Mouse (Mus musculus) lung, embryonic 16.5 days (tissue): ENCODE data around the gene Rnf115. TPM values are rescaled to one million over a fixed set of nuclear protein-coding genes. Genes with fewer than 3 reads are reported as not detected.

Experiments
- ATAC-seq: fragments of 200-750 bp; cut with Nextera tagmentation; 2 replicates; pipeline ENCODE4 v1.8.0; 2017; ENCODE audit warnings: low read depth, mild to moderate bottlenecking, moderate library complexity
- H3K27ac ChIP-seq: fragments of 300-500 bp; sonication (generic); 2 replicates; pipeline ENCODE4 v1.5.1; 2014; ENCODE audit warnings: mild to moderate bottlenecking, control low read depth, low read length
- H3K27me3 ChIP-seq: fragments of 300-500 bp; sonication (generic); 2 replicates; pipeline ENCODE4 v1.6.1; 2014; ENCODE audit warnings: low read depth, low read length, mixed read lengths; ENCODE audit not compliant: control insufficient read depth, insufficient read depth
- H3K36me3 ChIP-seq: fragments of 300-500 bp; sonication (generic); 2 replicates; pipeline ENCODE4 v1.6.1; 2014; ENCODE audit warnings: low read length; ENCODE audit not compliant: control insufficient read depth, insufficient read depth
- H3K4me1 ChIP-seq: fragments of 300-500 bp; sonication (generic); replicated peaks from 2 replicates; pipeline ENCODE4 v1.6.1; 2014; ENCODE audit warnings: low read length, mixed read lengths; ENCODE audit not compliant: control insufficient read depth, insufficient read depth
- H3K4me2 ChIP-seq: fragments of 300-500 bp; sonication (generic); 2 replicates; pipeline ENCODE4 v1.6.1; 2014; ENCODE audit warnings: low read depth, low read length, control low read depth
- H3K4me3 ChIP-seq: fragments of 300-500 bp; sonication (generic); 2 replicates; pipeline ENCODE4 v1.5.1; 2014; ENCODE audit warnings: mild to moderate bottlenecking, low read length, control low read depth
- H3K9ac ChIP-seq: fragments of 300-500 bp; sonication (generic); 2 replicates; pipeline ENCODE4 v1.6.1; 2014; ENCODE audit warnings: low read length, control low read depth
- H3K9me3 ChIP-seq: fragments of 300-500 bp; sonication (generic); 2 replicates; pipeline ENCODE4 v1.6.1; 2016; ENCODE audit warnings: low read length; ENCODE audit not compliant: control insufficient read depth
- WGBS: fragments of 180-500 bp; shearing (Covaris S2); extraction: QIAGEN DNeasy Blood & Tissue Kit; methylation state at CpG from one replicate; pipeline ENCODE4 v1.1.7; 2014; 5-methylcytosine and 5-hydroxymethylcytosine counted together
- polyA plus RNA-seq: library from polyadenylated mRNA; unstranded; fragments of >200 nt; fragmentation: Nextera tagmentation; extraction: Ambion mirVana; gene quantifications from 2 replicates; pipeline ENCODE4 v1.2.1, GENCODE M21; 2015

The Rnf115 gene
- polyA plus RNA-seq, 1 experiment from 2014 or later = 47.8 TPM

GRCm38 (mm10) chr3:96746829-96747228, 19.4 kb downstream of the Rnf115 start:
- no peak overlapping the region for H3K9ac ChIP-seq
- no peaks in the 10 kb centered on the region for H3K4me1 ChIP-seq
- no peak for ATAC-seq
- no peaks in the 10 kb centered on the region for H3K36me3 ChIP-seq
- H3K27me3 ChIP-seq = no peaks in the 10 kb centered on the region
- no peaks in the 10 kb centered on the region for H3K9me3 ChIP-seq
- 44% methylated on average over 1 of the region's 1 CpGs for WGBS
- no peak overlapping the region for H3K27ac ChIP-seq
- no peak overlapping the region for H3K4me3 ChIP-seq
- H3K4me2 ChIP-seq = no peak overlapping the region

DNA sequence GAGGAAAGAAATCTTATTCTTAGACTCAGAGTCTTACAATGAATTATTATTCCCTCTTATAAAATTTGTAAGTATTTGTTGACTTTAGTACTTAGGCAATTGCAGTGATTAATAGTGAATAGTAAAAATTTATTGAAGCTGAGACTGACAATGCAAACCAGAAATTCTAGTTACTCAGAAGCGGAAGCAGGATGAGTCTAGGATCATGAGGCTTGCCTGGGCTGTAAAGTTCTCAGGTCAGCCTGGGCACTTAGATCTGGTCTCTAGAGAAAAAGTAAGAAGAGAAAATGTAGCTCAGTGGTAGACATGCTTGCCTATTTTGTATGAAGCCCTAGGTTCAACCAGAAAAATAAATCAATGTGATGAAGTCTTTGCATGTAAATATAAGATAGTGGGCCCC, 28.5 kb downstream of the Rnf115 start:
- Histone ChIP-seq H3K9me3 (no peaks in the 10 kb centered on the region), H3K4me1 (no peaks in the 10 kb centered on the region), H3K36me3 (no peaks in the 10 kb centered on the region), H3K9ac (no peak overlapping the region), H3K4me3 (no peak overlapping the region), H3K27me3 (no peaks in the 10 kb centered on the region), H3K27ac (no peak overlapping the region), H3K4me2 (no peak overlapping the region)
- ATAC-seq = no peak
- 89% methylated on average over 1 of the region's 1 CpGs for WGBS

DNA sequence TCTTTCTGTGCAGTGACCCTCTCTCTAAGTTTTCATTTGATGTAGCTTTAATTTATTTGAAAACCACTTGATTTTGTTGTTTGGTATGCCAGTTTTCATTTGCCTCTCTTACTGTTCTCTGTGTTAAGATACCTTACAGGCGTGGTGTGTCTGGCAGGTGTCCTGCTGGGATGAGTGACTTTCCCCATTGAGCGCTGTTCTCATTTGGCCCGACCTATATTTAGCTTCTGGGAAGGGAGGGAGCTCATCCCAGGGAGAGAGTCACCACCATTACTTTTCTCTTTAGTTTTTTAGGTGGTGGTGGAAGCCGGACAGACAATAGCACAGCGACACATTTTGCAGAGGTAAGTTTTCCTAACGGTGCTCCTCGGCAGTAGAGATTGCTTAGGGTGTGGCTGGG, 30.2 kb downstream of the Rnf115 start:
- H3K27ac ChIP-seq = no peak overlapping the region
- ATAC-seq = no peak
- no peaks in the 10 kb centered on the region for H3K36me3 ChIP-seq
- no peak overlapping the region for H3K4me3 ChIP-seq
- no peaks in the 10 kb centered on the region for H3K9me3 ChIP-seq
- no peaks in the 10 kb centered on the region for H3K4me1 ChIP-seq
- 67% methylated on average over 7 of the region's 7 CpGs for WGBS
- no peak overlapping the region for H3K9ac ChIP-seq
- no peak overlapping the region for H3K4me2 ChIP-seq
- no peaks in the 10 kb centered on the region for H3K27me3 ChIP-seq

DNA sequence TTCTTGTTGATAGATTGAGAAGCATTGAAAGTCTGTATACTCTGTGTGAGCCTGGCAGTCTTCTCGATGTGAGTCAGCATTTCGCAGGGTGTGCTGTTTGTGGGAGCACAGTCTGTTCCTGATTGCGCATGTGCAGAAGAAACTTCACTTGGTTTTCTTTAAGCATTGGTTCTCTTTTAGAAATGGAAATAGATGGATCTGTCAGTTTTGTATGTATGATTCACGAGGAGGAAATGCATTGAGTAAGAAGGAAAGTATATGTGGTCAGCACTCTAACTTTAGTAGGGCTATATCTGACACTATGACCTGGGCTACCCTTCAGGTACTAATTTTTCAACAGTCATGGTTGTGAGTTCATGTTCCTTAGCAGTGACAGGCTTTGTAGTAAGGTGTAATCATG, 32.2 kb downstream of the Rnf115 start:
- WGBS = 88% methylated on average over 4 of the region's 4 CpGs
- Histone ChIP-seq H3K27me3 (no peaks in the 10 kb centered on the region), H3K36me3 (no peaks in the 10 kb centered on the region), H3K9me3 (no peaks in the 10 kb centered on the region), H3K27ac (no peak overlapping the region), H3K9ac (no peak overlapping the region), H3K4me2 (no peak overlapping the region), H3K4me3 (no peak overlapping the region), H3K4me1 (no peaks in the 10 kb centered on the region)
- no peak for ATAC-seq

- Histone ChIP-seq H3K9ac (no peak overlapping the region), H3K36me3 (no peaks in the 10 kb centered on the region), H3K4me3 (no peak overlapping the region), H3K4me2 (no peak overlapping the region), H3K27me3 (no peaks in the 10 kb centered on the region), H3K4me1 (no peaks in the 10 kb centered on the region), H3K9me3 (no peaks in the 10 kb centered on the region), H3K27ac (no peak overlapping the region)
- WGBS = 83% methylated on average over 1 of the region's 1 CpGs
- no peak for ATAC-seq
These were observed 37.1 kb downstream of the Rnf115 start for GRCm38 (mm10) chr3:96764528-96764927.

DNA sequence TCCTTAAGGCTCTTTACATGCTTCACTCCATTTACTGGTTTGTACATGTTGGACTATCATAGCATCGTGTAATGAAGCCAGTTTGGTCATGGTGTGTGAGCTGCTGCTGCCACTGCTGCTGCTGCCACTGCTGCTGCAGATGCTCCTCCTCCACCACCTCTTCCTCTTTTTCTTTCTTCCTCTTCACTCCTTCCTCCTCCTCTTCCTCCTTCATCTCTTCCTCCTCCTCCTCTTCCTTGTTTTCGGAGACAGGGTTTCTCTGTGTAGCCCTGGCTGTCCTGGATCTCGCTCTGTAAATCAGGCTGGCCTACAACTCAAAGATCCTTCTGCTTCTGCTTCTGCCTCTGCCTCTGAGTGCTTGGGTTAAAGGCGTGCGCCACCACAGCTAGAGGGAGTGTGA, 42.5 kb downstream of the Rnf115 start:
- Histone ChIP-seq H3K27me3 (no peaks in the 10 kb centered on the region), H3K4me2 (no peak overlapping the region)

GRCm38 (mm10) chr3:96772949-96773348, 45.5 kb downstream of the Rnf115 start:
- no peak for ATAC-seq
- Histone ChIP-seq H3K4me3 (no peak overlapping the region), H3K27me3 (no peaks in the 10 kb centered on the region), H3K36me3 (0 out of 2 replicates have a peak, but pooled peaks cover 4% of the 10 kb centered on the region), H3K9me3 (no peaks in the 10 kb centered on the region), H3K9ac (no peak overlapping the region), H3K27ac (no peak overlapping the region), H3K4me1 (no peaks in the 10 kb centered on the region), H3K4me2 (no peak overlapping the region)
- WGBS = 31% methylated on average over 1 of the region's 1 CpGs

More for the DNA sequence above, 42.5 kb downstream of the Rnf115 start:
- WGBS = 87% methylated on average over 5 of the region's 5 CpGs
- H3K9ac ChIP-seq = no peak overlapping the region
- H3K27ac ChIP-seq = no peak overlapping the region
- H3K9me3 ChIP-seq = no peaks in the 10 kb centered on the region
- H3K36me3 ChIP-seq = no peaks in the 10 kb centered on the region
- no peak for ATAC-seq
- no peaks in the 10 kb centered on the region for H3K4me1 ChIP-seq
- H3K4me3 ChIP-seq = no peak overlapping the region

- WGBS = 39% methylated on average over 3 of the region's 3 CpGs
- H3K4me1 ChIP-seq = no peaks in the 10 kb centered on the region
- no peak overlapping the region for H3K4me3 ChIP-seq
- H3K9me3 ChIP-seq = no peaks in the 10 kb centered on the region
- no peaks in the 10 kb centered on the region for H3K27me3 ChIP-seq
- H3K4me2 ChIP-seq = no peak overlapping the region
- no peak for ATAC-seq
- 0 out of 2 replicates have a peak, but pooled peaks cover 4% of the 10 kb centered on the region for H3K36me3 ChIP-seq
- no peak overlapping the region for H3K27ac ChIP-seq
- no peak overlapping the region for H3K9ac ChIP-seq
These were observed 49.7 kb downstream of the Rnf115 start for GRCm38 (mm10) chr3:96777120-96777519.

- H3K36me3 ChIP-seq = 0 out of 2 replicates have a peak, but pooled peaks cover 4% of the 10 kb centered on the region
- WGBS = 62% methylated on average over 8 of the region's 8 CpGs
- H3K27ac ChIP-seq = no peak overlapping the region
- H3K27me3 ChIP-seq = no peaks in the 10 kb centered on the region
- ATAC-seq = no peak
- H3K9ac ChIP-seq = no peak overlapping the region
- no peak overlapping the region for H3K4me2 ChIP-seq
- H3K4me3 ChIP-seq = no peak overlapping the region
- no peaks in the 10 kb centered on the region for H3K9me3 ChIP-seq
- no peaks in the 10 kb centered on the region for H3K4me1 ChIP-seq
These were observed 54.8 kb downstream of the Rnf115 start for GRCm38 (mm10) chr3:96782236-96782635.

DNA sequence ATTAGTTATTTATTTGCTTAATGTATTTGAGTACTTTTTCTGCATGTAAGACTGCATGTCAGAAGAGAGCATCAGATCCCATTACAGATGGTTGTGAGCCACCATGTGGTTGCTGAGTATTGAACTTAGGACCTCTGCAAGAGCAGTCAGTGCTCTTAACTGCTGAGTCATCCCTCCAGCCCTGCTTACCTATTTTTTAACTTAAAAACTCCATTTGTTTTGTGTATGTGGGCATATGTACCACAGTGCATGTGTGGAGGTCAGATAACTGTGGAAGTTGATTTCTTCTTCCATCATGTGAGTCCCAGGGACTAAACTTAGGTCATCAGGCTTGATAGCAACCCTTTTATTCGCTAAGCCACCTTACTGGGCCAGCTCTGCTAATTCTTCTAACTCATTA, 60.3 kb downstream of the Rnf115 start:
- H3K4me2 ChIP-seq = no peak overlapping the region
- no peaks in the 10 kb centered on the region for H3K27me3 ChIP-seq
- H3K9ac ChIP-seq = no peak overlapping the region
- H3K27ac ChIP-seq = no peak overlapping the region
- ATAC-seq = no peak
- H3K9me3 ChIP-seq = no peaks in the 10 kb centered on the region
- H3K4me3 ChIP-seq = no peak overlapping the region
- peaks cover 11% of the 10 kb centered on the region; the same call in 1 of the 2 replicates for H3K36me3 ChIP-seq
- WGBS = 96% methylated on average over 1 of the region's 1 CpGs
- no peaks in the 10 kb centered on the region for H3K4me1 ChIP-seq
